ENCODE assay signal across 8 mouse cellular contexts in genomic region chr7:34252030-34252429, GRCm38 (mm10). TPM values are rescaled to one million over a fixed set of nuclear protein-coding genes. Genes with fewer than 3 reads are reported as not detected.
DNase-seq lines count a peak whose midpoint lies in the region; ATAC-seq and TF ChIP-seq lines count a peak whose summit lies in the region.

No protein-coding gene starts in this region.

- WGBS in kidney, embryonic 15.5 days: 64% methylated on average over 2 of the region's 2 CpGs
- WGBS in limb, embryonic 14.5 days: 70% methylated on average over 2 of the region's 2 CpGs

- H3K9me3 ChIP-seq in kidney, embryonic 15.5 days (replicated peaks): no peaks in the 10 kb centered on the region
- H3K9me3 ChIP-seq in limb, embryonic 14.5 days (ENCODE audit: control insufficient read depth, low read length): no peaks in the 10 kb centered on the region

- H3K4me3 ChIP-seq in kidney, embryonic 15.5 days (replicated peaks): no peak overlapping the region
- H3K4me3 ChIP-seq in limb, embryonic 14.5 days (replicated peaks; ENCODE audit: low read length): no peak overlapping the region

- H3K4me2 ChIP-seq in kidney, embryonic 15.5 days: no peak overlapping the region
- no peak overlapping the region for H3K4me2 ChIP-seq in limb, embryonic 14.5 days (replicated peaks; ENCODE audit: low read depth, low read length, severe bottlenecking)

- peaks cover 86% of the 10 kb centered on the region for H3K36me3 ChIP-seq in kidney, embryonic 15.5 days
- H3K36me3 ChIP-seq in limb, embryonic 14.5 days (ENCODE audit: control insufficient read depth, insufficient read depth, low read length): peaks cover 58% of the 10 kb centered on the region

- H3K4me1 ChIP-seq in kidney, embryonic 15.5 days: no peaks in the 10 kb centered on the region
- no peaks in the 10 kb centered on the region for H3K4me1 ChIP-seq in limb, embryonic 14.5 days (ENCODE audit: control insufficient read depth, insufficient read depth, low read length)

- no peaks in the 10 kb centered on the region for H3K27me3 ChIP-seq in kidney, embryonic 15.5 days
- no peaks in the 10 kb centered on the region for H3K27me3 ChIP-seq in limb, embryonic 14.5 days (ENCODE audit: control insufficient read depth, insufficient read depth, low read length)

- no peak for ATAC-seq in kidney, embryonic 15.5 days (replicated peaks; ENCODE audit: low FRiP score)
- ATAC-seq in limb, embryonic 14.5 days (ENCODE audit: low FRiP score, low read depth): 0 out of 2 replicates have a peak, but pooled peaks have one; percentile 68

- no peak overlapping the region for H3K27ac ChIP-seq in kidney, embryonic 15.5 days
- no peak overlapping the region for H3K27ac ChIP-seq in limb, embryonic 14.5 days (replicated peaks; ENCODE audit: low read depth, low read length)

- TF ChIP-seq POLR2A in limb, embryonic 14.5 days (IDR thresholded peaks at IDR 0.05; ENCODE audit: borderline replicate concordance, extremely low read depth, insufficient read depth, insufficient read length): no peak

- peak; percentile 15 for DNase-seq in cerebellum, adult 11-12 months
- DNase-seq in cerebellum, postnatal 4 days (ENCODE audit: low spot score in 2 of 2): no peak
- DNase-seq in kidney, adult 9 months: peak; percentile 47
- peak; percentile 49 for DNase-seq in MN1 (ENCODE audit: low spot score)
- peak; percentile 64 for DNase-seq in limb, embryonic 14.5 days (ENCODE audit: low spot score)
- no peak for DNase-seq in natural killer cell, adult 2 months (ENCODE audit: low spot score in 2 of 2)
- DNase-seq in gastrocnemius, adult 18-20 months (ENCODE audit: low spot score): no peak

- H3K9ac ChIP-seq in kidney, embryonic 15.5 days: no peak overlapping the region
- no peak overlapping the region for H3K9ac ChIP-seq in limb, embryonic 14.5 days (ENCODE audit: low read depth, low read length, severe bottlenecking)

RNA-seq across cellular contexts. Expression of gene Gm6096, which starts 1.2 kb away (rescaled TPM):
- 0.50 TPM in 1 of 2 replicates, not detected in the other for polyA plus RNA-seq in kidney, embryonic 15.5 days (2015; fragmentation: Nextera tagmentation; extraction: Ambion mirVana)
- not detected in 2 replicates for polyA plus RNA-seq in limb, embryonic 14.5 days (2012; rRNA removed)
- polyA plus RNA-seq in limb, embryonic 14.5 days (2014; fragmentation: Nextera tagmentation; extraction: Ambion mirVana): 0.54 and 0.55 TPM in 2 replicates
- not detected for total RNA-seq in gastrocnemius, adult 18-20 months (2021)

RNA-seq across cellular contexts. Expression of gene Gpi1, which starts 21.9 kb away (rescaled TPM):
- 381 and 404 TPM in 2 replicates for polyA plus RNA-seq in kidney, embryonic 15.5 days (2015; fragmentation: Nextera tagmentation; extraction: Ambion mirVana)
- 256 and 301 TPM in 2 replicates for polyA plus RNA-seq in limb, embryonic 14.5 days (2012; rRNA removed)
- 275 and 281 TPM in 2 replicates for polyA plus RNA-seq in limb, embryonic 14.5 days (2014; fragmentation: Nextera tagmentation; extraction: Ambion mirVana)
- 100 to 1,000 TPM; 946 to 968 TPM for total RNA-seq in gastrocnemius, adult 18-20 months (2021)

RNA-seq across cellular contexts. Expression of gene Pdcd2l, which starts 55.6 kb away (rescaled TPM):
- 64.8 and 67.7 TPM in 2 replicates for polyA plus RNA-seq in kidney, embryonic 15.5 days (2015; fragmentation: Nextera tagmentation; extraction: Ambion mirVana)
- polyA plus RNA-seq in limb, embryonic 14.5 days (2012; rRNA removed): 44.0 and 44.5 TPM in 2 replicates
- polyA plus RNA-seq in limb, embryonic 14.5 days (2014; fragmentation: Nextera tagmentation; extraction: Ambion mirVana): 49.9 and 57.1 TPM in 2 replicates
- 10 to 100 TPM; 13.7 to 15.0 TPM for total RNA-seq in gastrocnemius, adult 18-20 months (2021)

Comparison
In these comparisons a context has a peak if more than half of its experiments do, and no peak if none do; other contexts are left out.
1. DNase-seq: peak in cerebellum, adult 11-12 months (single experiment), kidney, adult 9 months (single experiment), MN1 (single experiment) and limb, embryonic 14.5 days (single experiment); none in cerebellum, postnatal 4 days (0 of 2), natural killer cell, adult 2 months (0 of 2) and gastrocnemius, adult 18-20 months (single experiment).